Mouse (Mus musculus): ENCODE measurements around the gene Lypla2. TPM values are rescaled to one million over a fixed set of nuclear protein-coding genes. Genes with fewer than 3 reads are reported as not detected.

The Lypla2 gene
- polyA plus RNA-seq, 1 experiment from 2014 or later, result 102 TPM

GRCm38 (mm10) chr4:135928376-135928775 lies 44.0 kb downstream of the Lypla2 start:
- no peak overlapping the region for H3K4me3 ChIP-seq (replicated peaks)
- H3K4me2 ChIP-seq, result no peak overlapping the region
- ATAC-seq (ENCODE audit: insufficient read depth, low FRiP score, low read depth), result no peak
- H3K4me1 ChIP-seq, result no peaks in the 10 kb centered on the region
- H3K27ac ChIP-seq, result no peak overlapping the region
- H3K36me3 ChIP-seq, result peaks cover 23% of the 10 kb centered on the region
- H3K27me3 ChIP-seq (replicated peaks), result no peaks in the 10 kb centered on the region
- 85% methylated on average over 9 of the region's 9 CpGs for WGBS
- no peaks in the 10 kb centered on the region for H3K9me3 ChIP-seq
- H3K9ac ChIP-seq, result no peak overlapping the region

- H3K4me3 ChIP-seq (replicated peaks), result no peak overlapping the region
- no peak overlapping the region for H3K27ac ChIP-seq
- WGBS, result 86% methylated on average over 3 of the region's 3 CpGs
- H3K4me2 ChIP-seq, result no peak overlapping the region
- no peaks in the 10 kb centered on the region for H3K27me3 ChIP-seq (replicated peaks)
- H3K4me1 ChIP-seq, result no peaks in the 10 kb centered on the region
- H3K36me3 ChIP-seq, result peaks cover 27% of the 10 kb centered on the region
- ATAC-seq (ENCODE audit: insufficient read depth, low FRiP score, low read depth), result no peak
- H3K9me3 ChIP-seq, result no peaks in the 10 kb centered on the region
- H3K9ac ChIP-seq, result no peak overlapping the region
Measured at GRCm38 (mm10) chr4:135926861-135927260, 45.6 kb downstream of the Lypla2 start.

GRCm38 (mm10) chr4:135926195-135926808 lies 46.1 kb downstream of the Lypla2 start:
- H3K4me3 ChIP-seq (replicated peaks), result no peak overlapping the region
- H3K9me3 ChIP-seq, result no peaks in the 10 kb centered on the region
- H3K4me2 ChIP-seq, result no peak overlapping the region
- H3K27me3 ChIP-seq (replicated peaks), result no peaks in the 10 kb centered on the region
- ATAC-seq (ENCODE audit: insufficient read depth, low FRiP score, low read depth), result no peak
- H3K4me1 ChIP-seq, result no peaks in the 10 kb centered on the region
- H3K9ac ChIP-seq, result no peak overlapping the region
- H3K27ac ChIP-seq, result no peak overlapping the region
- H3K36me3 ChIP-seq, result peaks cover 27% of the 10 kb centered on the region
- 82% methylated on average over 10 of the region's 10 CpGs for WGBS

- H3K9ac ChIP-seq, result no peak overlapping the region
- no peak overlapping the region for H3K4me2 ChIP-seq
- H3K9me3 ChIP-seq, result no peaks in the 10 kb centered on the region
- no peaks in the 10 kb centered on the region for H3K27me3 ChIP-seq (replicated peaks)
- H3K4me3 ChIP-seq (replicated peaks), result no peak overlapping the region
- 75% methylated on average over 5 of the region's 5 CpGs for WGBS
- no peaks in the 10 kb centered on the region for H3K4me1 ChIP-seq
- peaks cover 27% of the 10 kb centered on the region for H3K36me3 ChIP-seq
- H3K27ac ChIP-seq, result no peak overlapping the region
- ATAC-seq (ENCODE audit: insufficient read depth, low FRiP score, low read depth), result no peak
Measured at GRCm38 (mm10) chr4:135925341-135925740, 47.1 kb downstream of the Lypla2 start.

GRCm38 (mm10) chr4:135924418-135924817 lies 48.0 kb downstream of the Lypla2 start:
- no peak overlapping the region for H3K9ac ChIP-seq
- no peaks in the 10 kb centered on the region for H3K4me1 ChIP-seq
- H3K27me3 ChIP-seq (replicated peaks), result no peaks in the 10 kb centered on the region
- no peak overlapping the region for H3K27ac ChIP-seq
- H3K4me2 ChIP-seq, result no peak overlapping the region
- H3K36me3 ChIP-seq, result peaks cover 27% of the 10 kb centered on the region
- H3K9me3 ChIP-seq, result no peaks in the 10 kb centered on the region
- no peak overlapping the region for H3K4me3 ChIP-seq (replicated peaks)
- ATAC-seq (ENCODE audit: insufficient read depth, low FRiP score, low read depth), result no peak
- WGBS, result 73% methylated on average over 2 of the region's 2 CpGs

GRCm38 (mm10) chr4:135922190-135922589 lies 50.2 kb downstream of the Lypla2 start:
- no peaks in the 10 kb centered on the region for H3K4me1 ChIP-seq
- no peak overlapping the region for H3K27ac ChIP-seq
- H3K36me3 ChIP-seq, result peaks cover 20% of the 10 kb centered on the region
- peak overlapping the region; percentile 95 for H3K4me2 ChIP-seq
- 67% methylated on average over 1 of the region's 1 CpGs for WGBS
- H3K9ac ChIP-seq, result no peak overlapping the region
- H3K27me3 ChIP-seq (replicated peaks), result no peaks in the 10 kb centered on the region
- no peaks in the 10 kb centered on the region for H3K9me3 ChIP-seq
- ATAC-seq (ENCODE audit: insufficient read depth, low FRiP score, low read depth), result no peak
- H3K4me3 ChIP-seq (replicated peaks), result peak overlapping the region; percentile 90; the same call in 1 of the 2 replicates

- no peaks in the 10 kb centered on the region for H3K27me3 ChIP-seq (replicated peaks)
- H3K4me2 ChIP-seq, result peak overlapping the region; percentile 95
- peak overlapping the region; percentile 86 for H3K27ac ChIP-seq
- H3K9me3 ChIP-seq, result no peaks in the 10 kb centered on the region
- ATAC-seq (ENCODE audit: insufficient read depth, low FRiP score, low read depth), result no peak
- H3K4me1 ChIP-seq, result no peaks in the 10 kb centered on the region
- peak overlapping the region; percentile 90 for H3K4me3 ChIP-seq (replicated peaks)
- peaks cover 18% of the 10 kb centered on the region for H3K36me3 ChIP-seq
- peak overlapping the region; percentile 77 for H3K9ac ChIP-seq
- 3% methylated on average over 26 of the region's 26 CpGs for WGBS
Measured at GRCm38 (mm10) chr4:135921257-135922120, 50.9 kb downstream of the Lypla2 start.

- Histone ChIP-seq H3K36me3 (peaks cover 11% of the 10 kb centered on the region), H3K4me3 (replicated peaks) (peak within 1 kb of the TSS; percentile 90), H3K4me2 (peak within 1 kb of the TSS; percentile 95), H3K9me3 (no peaks in the 10 kb centered on the region), H3K27ac (peak within 1 kb of the TSS; percentile 86), H3K9ac (peak within 1 kb of the TSS; percentile 77), H3K4me1 (no peaks in the 10 kb centered on the region), H3K27me3 (replicated peaks) (no peaks in the 10 kb centered on the region)
- WGBS, result 2% methylated on average over 60 of the region's 60 CpGs
- ATAC-seq (ENCODE audit: insufficient read depth, low FRiP score, low read depth), result peak; percentile 91
Measured at GRCm38 (mm10) chr4:135920304-135921241, 51.9 kb downstream of the Lypla2 start, which contains the start of gene Fuca1. Fuca1 (plus strand) TSS chr4:135920735.

- no peak for ATAC-seq (ENCODE audit: insufficient read depth, low FRiP score, low read depth)
- Histone ChIP-seq H3K9ac (no peak overlapping the region), H3K27ac (no peak overlapping the region; the same call in 1 of the 2 replicates), H3K27me3 (replicated peaks) (no peaks in the 10 kb centered on the region), H3K9me3 (no peaks in the 10 kb centered on the region), H3K4me2 (no peak overlapping the region), H3K36me3 (0 out of 2 replicates have a peak, but pooled peaks cover 6% of the 10 kb centered on the region), H3K4me3 (replicated peaks) (no peak overlapping the region), H3K4me1 (no peaks in the 10 kb centered on the region)
- WGBS, result 88% methylated on average over 3 of the region's 3 CpGs
Measured at GRCm38 (mm10) chr4:135919280-135919639, 53.2 kb downstream of the Lypla2 start.

- Histone ChIP-seq H3K36me3 (0 out of 2 replicates have a peak, but pooled peaks cover 6% of the 10 kb centered on the region), H3K9me3 (no peaks in the 10 kb centered on the region), H3K4me1 (no peaks in the 10 kb centered on the region), H3K9ac (no peak overlapping the region), H3K27ac (peak overlapping the region; percentile 45), H3K4me3 (replicated peaks) (no peak overlapping the region), H3K27me3 (replicated peaks) (no peaks in the 10 kb centered on the region), H3K4me2 (no peak overlapping the region)
- WGBS, result 76% methylated on average over 13 of the region's 13 CpGs
- no peak for ATAC-seq (ENCODE audit: insufficient read depth, low FRiP score, low read depth)
Measured at GRCm38 (mm10) chr4:135918635-135919279, 53.7 kb downstream of the Lypla2 start.
